Mouse (Mus musculus) frontal cortex, adult (tissue): Measurements from ENCODE around the gene Rbfox3.

Experiments
- ATAC-seq: cut with Nextera tagmentation; 2 replicates; pipeline ENCODE4 v1.9.2; 2017; ENCODE audit warnings: mild to moderate bottlenecking, moderate library complexity, mixed read lengths; ENCODE audit not compliant: low TSS enrichment

Rbfox3 gene

DNA sequence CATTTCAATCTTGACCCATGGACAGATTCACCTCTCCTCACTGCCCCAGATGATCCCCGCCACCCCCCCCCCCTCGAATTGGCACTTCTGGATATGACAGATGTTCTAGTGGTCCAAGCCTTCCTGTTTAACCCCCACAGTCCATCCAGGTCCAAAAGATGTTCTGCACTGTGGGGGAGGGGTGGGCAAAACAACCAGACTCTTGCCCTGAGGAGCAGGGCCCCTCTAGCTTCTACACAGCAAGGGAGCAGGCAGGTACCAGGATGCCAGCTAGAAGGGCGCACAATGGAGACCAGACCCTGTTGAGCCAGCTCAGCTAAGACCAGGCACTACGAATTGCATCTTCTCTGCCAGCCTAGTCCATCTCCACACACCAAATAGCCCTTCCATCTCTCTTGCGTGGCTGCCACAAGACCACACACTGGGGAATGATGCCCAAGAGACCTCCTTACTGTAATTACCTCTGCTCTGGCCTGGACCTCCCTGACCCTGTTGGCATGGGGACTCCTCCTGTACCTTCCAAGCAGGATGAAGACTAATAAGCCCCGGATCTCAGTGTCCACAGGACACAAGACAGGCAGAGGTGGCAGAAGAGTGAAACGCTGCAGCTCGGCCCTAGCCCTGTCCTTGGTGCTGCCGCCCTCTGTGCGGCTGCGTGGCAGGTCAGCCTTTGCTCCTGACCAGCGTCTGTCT, 5.1 kb downstream of the Rbfox3 start:
- ATAC-seq: no peak

DNA sequence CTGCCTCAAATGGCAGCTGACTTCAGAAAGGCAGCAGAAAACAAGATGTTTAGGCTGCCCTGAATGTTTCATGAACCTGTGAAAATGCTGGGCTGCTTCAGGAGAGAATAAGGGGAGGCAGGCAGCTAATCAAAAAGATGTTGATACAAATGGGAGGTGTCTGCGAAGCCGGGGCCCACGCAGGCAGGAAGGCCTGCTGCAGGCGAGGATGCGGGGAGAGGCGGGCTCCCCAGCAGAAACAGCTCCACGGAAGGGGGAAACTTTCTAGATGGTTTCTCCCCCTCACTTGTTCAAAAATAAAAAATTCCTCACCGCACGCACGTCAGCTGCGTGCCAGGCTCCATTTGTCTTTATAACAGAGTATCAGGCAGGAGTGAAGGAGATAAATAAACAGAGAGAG, 5.7 kb downstream of the Rbfox3 start:
- peak; percentile 53 for ATAC-seq

DNA sequence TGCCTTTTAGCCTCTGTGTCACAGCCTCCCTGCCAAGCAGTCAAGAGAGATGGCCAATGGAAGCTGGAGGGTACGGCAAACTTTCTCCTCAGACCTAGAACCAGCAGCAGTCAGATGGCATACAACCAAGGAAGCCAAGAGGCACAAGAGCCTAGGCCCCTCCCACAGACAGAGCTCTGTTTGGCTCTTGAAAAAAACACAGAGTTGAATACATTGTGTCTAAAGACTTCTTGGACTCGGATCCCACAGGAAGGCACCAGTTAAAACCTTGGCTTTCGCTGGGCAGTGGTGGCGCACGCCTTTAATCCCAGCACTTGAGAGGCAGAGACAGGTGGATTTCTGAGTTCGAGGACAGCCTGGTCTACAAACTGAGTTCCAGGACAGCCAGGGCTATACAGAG, 7.1 kb downstream of the Rbfox3 start:
- no peak for ATAC-seq

DNA sequence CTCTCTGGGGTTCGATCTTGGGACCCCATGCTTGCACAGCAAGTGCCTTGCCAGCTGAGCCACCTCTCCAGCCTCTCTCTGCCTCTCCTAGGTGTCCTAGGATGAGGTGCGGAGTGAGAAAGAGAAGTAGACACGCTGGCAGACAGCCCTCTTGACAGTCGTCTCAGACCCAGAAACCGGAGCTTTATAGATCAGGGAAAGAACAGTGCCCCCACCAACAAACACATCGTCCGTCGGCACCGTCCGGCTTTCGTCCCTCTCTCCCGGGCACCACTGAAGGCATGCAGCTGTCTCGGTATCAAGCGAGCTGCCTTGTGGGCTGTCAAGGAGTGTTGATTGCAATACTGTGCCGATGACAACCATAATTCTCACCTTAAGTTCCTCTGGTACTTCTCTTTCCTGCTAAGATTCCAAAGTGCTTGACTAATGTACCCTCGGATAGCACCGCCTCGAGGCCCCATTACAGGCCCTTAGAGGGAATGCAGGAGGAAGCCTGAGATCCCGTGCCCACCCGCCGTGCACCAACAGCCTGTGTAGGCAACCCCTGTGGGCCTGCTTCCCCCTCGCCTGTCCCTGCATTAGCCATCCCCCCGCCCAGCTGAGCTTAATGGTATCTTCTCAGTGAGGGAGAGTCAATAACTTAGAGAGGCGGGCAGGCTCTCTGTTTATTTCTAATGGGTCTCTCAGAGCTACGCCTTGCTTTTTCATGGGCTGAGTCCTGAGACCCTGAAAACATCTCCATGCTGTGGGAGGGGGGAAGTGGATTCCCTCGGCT, 11.4 kb downstream of the Rbfox3 start:
- ATAC-seq: no peak

DNA sequence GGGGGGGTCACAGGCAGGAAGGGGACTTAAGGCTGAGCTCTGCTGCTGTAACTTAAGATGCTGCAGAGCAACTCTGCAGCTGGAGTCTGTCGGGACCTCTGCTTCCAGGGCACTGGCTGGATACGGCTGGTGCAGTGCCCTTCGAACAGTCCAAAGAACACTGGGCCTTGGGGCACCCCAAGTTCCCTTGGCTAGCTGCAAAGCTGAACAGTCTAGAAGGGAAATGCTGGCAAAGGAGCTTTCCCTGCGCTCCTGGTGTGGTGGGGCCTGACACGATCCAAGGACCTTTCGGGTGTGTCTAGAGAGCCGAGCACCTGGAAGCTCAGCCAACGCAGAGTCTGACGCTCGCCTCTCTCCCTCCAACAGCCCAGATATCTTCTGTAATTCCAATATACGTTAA, 12.8 kb downstream of the Rbfox3 start:
- ATAC-seq: no peak

DNA sequence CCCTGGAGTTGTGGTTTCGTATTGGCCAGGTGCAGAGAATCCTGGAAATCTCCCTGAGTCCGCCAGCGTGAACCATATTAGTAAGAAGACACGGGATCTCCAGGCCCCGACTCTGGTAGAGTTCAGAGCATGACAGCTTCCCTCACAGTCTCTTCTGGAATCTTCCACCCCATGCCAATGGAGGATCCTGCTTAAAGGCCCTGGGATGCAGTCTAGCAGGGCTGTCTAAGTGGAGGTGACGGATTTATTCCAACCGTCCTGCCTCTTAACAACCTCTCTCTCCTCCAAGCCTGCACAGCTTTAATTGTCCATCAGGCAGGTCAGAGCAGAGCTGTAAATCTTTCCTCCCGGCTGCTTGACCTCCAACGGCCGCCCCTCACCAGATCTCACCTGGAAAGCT, 13.2 kb downstream of the Rbfox3 start:
- ATAC-seq: no peak

DNA sequence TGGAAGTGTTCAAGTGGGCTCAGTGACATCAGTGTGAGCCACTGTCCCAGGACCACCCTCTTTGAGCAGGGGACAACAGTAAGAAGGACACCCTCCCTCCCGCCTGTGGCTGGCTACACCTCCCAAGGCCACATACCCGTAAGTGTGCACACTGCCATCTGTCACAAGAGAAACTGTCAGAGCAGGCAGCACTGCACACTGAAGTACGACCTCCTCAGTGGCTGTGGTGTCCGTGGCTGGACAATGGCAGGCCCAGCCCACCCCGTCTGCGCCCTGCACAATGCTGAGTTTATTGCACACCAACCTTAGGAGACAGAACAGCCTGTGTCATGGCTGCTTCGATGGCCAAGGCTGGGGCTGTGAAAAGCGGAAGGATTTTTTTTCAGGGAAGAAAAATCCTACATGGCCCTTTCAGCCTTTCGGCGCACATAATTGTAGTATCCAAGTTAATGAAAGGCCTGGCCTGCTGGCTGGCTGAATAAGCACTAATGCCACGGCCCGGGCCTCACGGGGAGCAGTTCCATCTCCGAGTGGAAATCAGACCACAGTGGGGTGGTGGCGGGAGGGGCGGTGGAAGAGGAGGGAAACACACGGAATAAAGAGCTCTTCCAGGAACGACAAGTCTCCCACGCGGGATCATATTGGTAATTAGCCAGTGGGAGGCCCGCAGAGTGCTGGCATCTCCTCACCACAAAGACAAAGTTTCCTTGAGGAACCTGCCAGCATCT, 14.1 kb downstream of the Rbfox3 start:
- 0 out of 2 replicates have a peak, but pooled peaks have one; percentile 10 for ATAC-seq

DNA sequence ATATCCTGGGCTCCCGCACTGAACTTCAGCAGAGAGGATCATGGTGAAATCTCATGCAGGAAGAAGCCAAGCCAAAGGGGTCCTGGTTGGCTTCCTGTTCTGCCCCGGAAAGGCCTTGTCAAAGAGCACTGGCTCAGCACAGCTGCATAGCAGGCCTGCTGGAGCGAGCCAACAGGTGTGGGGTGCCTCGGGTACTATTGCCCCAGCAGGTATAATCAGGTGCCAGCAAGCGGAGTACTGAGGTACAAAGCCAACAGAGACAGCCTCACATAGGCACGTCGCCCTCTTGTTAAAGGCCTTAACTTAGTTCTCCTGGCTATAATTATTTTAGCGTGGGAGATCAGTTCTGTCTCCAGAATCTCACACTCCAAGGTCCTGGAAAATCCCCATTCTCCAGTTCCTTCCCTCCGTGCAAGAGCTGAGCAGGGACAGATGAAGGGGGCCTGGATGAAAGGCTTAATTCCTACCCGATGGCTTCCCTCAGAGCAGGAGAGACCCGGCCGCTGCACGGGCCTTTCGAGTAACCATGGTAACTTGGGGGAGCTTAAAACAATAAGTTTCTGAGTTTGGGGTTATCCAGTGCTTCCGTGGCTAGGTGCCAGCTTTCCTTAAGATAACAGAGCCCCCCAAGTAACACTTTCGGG, 15.2 kb downstream of the Rbfox3 start:
- peak; percentile 38 for ATAC-seq

DNA sequence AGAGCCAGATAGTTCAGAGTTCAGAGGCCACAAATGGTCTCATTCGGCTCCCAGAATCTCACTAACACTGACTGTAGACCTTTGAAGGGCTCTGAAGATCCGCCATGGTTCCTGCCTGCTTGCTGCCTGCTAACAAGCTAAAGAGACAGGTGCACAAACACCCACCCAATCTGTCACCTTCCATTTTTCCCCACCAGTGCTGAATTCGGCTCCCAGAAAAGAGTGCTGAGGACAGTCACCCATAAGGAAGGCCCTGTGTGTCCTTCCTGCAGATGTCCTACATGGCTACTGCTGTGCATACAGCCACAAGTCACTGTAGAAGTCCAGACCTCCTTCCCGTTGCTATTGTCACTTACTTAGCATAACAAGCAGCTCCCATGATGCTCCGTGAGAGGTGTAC, 16.6 kb downstream of the Rbfox3 start:
- ATAC-seq: peak; percentile 16; the same call in 1 of the 2 replicates

DNA sequence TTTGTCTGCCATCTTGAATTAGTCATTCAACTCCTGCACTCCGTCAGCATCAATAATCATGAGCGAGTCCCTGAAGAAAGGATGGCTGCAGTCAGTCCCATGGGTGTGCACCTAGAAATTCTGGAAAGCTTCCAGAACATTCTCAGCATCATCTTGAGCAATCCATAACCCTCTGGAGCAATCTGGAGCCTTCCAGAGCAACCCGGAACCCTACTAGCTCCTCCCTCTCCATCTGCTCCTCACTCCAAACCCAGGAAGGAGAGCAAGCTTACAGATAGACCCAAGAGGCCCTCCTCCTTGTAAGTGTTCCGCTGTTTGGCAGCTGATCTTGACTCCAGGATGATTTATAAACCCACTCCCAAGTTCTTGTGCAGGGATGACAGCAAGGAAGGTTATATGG, 17.2 kb downstream of the Rbfox3 start:
- ATAC-seq: no peak

DNA sequence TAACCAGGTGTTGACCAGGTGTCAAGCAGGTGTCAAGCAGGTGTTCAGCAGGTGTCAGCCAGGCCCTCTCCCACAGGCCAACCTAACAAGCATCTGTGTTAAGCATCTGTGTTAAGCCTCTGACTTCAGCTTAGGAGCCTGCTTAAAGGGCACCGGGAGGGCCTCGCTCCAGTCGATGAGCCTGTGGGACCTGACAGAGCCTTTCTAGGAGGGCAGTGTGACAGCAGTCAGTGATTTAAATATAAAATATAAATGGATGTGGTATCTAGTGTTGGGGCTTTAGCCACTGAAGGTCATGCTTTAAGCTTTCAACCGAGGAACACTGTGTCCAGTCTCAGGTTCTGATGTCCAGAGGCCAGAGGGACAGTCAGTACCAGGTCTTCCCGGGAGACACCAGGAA, 18.5 kb downstream of the Rbfox3 start:
- ATAC-seq: no peak

DNA sequence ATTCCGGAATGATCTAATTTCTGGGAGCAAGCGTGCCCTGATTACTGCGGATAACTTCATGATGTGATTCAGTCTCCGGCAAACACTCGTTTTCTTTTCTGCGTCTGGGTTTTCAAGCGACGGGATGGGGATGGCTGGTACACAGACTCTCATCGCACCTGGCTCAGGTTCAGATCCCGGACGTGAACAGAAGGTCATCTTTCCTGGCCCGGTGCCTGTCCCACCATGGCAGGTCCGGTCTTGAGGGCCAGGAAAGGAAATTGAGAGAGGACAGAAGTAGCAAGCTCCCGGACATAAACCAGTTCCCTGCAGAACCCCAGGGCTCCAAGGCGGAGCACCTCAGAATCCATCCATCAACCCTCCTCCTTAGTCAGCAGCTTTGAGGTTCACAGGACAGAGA, 19.9 kb downstream of the Rbfox3 start:
- no peak for ATAC-seq

DNA sequence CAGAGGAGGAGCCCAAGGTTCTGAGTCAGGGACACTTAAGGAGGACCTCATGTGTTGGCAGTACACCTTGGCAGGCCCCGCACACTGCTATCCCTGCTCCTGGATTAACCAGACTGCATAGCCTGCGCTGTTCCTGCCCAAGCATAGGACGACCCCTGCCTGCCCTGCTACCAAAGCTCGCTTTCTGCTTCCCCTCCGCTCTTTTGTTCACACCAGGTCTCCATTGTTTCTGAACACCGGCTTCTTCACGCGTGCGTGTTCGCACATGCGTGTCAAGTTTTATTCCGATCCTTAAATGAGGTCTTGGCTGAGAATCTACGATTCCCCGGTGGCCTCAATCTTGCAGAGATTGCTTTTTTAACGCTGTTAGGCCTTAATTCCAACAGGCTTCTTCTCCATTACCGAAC, 20.4 kb downstream of the Rbfox3 start:
- no peak for ATAC-seq

DNA sequence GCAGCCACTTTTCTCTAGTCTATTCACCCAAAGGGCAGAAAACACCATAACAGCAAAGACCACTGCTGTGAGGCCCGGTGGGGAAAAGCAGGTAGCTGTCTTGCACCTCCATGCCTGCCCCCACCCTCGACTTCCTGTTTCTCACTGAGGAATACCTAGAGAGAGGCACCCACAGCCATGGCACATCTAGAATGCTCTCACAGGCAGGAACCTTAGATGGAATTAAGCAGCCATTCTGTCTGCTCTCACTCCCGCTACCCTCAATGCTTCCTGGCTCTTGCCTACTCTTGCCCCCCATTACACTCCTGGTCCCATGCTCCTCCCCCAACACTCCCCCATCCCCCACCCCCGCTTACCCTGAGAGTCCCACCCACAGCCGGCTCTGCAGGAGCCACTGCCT, 20.9 kb downstream of the Rbfox3 start:
- ATAC-seq: no peak

DNA sequence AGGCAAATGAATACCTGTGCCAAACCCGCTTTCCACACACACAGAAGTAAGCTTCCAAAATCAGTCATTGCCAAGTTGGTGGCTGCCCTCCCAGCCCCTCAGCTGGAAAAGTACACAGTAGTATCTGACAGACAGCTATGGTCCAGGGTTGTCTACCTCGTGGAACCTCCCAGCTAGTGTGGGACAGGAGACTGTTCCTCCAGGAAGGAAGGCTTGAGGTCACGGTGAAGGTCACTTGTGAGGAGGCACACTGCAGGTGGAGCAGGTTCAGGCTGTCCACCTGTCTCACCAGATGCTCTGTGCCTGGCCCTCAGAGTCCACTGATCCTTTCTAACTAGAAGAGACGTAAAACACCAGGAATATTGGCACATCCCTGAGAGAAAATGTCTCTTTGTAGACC, 21.9 kb downstream of the Rbfox3 start:
- no peak for ATAC-seq

DNA sequence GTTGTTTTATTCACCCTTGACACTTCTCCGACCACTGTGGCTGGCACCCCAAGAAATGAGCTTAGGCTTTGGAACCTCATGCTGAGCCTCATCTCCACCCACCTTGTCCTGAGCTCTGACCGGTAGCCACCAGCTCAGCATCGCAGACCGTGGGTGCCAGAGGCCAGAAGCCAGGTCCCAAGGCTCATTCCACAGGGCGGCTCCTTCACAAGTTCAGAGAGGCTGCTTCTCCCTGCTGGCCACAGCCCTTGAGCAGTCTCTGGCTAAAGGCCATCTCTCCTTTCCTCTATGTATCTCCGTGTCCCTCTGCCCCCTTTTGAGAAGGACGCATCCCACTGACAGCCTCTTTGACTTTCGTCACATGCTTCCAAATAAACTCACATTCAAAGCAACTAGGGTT, 23.0 kb downstream of the Rbfox3 start:
- ATAC-seq: no peak

DNA sequence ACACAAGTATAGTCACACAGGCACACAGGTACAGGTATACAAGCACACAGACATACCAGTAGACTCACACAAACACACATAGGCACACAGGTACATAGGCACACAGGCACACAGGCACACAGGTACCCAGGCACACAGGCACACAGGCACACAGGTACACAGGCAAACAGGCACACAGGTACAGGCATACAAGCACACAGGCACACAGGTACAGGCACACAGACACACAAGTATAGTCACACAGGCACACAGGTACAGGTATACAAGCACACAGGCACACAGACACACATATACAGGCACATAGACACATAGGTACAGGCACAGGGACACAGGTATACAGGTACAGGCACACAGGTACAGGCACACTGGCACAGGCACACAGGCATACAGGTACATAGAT, 24.2 kb downstream of the Rbfox3 start:
- ATAC-seq: no peak

DNA sequence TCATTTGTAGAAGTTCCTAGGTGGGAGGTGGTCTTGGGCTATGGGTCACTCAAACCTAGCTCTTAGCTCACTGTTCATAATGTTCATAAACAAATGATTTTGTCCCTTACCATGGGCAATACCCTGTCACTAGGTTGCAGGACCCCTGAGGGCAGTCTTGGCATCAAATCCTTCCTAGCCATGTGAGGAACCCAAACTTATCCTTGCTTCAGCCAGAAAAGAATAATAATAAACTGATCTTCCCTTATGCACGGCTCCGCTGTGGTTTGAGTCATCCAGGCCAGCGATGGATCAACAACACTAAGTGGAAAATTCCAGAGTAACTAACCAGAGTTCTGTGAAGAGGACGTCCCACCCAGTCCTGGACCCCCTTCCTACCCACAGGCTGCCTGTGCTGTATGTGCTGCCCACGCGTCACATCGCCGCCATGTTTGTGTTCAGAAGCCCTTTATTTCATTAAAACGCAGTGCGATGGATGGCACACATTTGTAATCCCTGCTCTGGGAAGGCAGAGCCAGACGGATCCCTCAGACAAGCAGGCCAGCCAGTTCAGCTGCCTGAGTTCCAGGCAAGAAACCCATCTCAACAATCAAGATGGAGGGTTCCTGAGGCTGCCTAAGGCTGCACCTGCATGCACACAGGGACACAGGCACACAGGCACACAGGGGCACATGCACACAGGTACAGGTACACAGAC, 25.0 kb downstream of the Rbfox3 start:
- peak; percentile 15; the same call in 1 of the 2 replicates for ATAC-seq

DNA sequence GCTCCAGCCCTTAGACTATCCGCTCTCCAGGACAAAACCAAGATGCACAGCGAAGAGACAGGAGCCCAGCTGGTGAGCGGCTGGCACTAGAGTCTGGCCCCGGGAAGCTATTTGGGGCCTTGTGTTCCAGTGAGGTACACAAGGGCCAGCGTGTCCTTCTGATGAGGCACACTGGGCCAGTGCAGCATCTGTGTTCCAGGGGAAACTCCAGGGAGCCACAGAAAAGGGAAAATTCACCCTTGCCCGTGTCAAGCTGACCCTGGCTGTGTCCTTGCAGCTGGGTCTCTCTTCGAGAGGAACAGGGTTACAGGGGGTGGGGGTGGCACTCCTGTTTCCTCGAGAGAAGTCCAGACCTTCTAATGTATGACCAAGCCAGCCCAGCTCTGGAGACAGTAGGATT, 25.8 kb downstream of the Rbfox3 start:
- ATAC-seq: no peak

DNA sequence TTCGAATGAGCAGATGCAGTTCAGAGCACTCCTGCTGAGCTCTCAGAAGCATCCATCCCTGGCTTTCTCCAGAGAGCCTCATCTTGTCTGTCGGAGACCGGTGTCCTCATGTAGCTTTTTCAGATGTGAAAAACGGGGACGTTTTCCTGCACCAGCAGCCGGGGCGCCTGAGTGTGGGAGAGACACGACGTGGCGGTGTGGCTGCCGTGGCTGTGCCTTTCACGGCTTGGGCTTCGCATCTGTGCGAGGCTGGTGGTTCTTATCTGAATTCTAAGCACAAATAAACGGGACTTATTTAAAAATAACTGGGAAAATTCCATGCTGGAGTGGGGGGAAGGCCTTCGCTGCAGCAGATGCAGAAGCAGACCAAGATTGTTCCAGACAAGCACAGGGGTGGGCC, 26.3 kb downstream of the Rbfox3 start:
- ATAC-seq: peak; percentile 39

DNA sequence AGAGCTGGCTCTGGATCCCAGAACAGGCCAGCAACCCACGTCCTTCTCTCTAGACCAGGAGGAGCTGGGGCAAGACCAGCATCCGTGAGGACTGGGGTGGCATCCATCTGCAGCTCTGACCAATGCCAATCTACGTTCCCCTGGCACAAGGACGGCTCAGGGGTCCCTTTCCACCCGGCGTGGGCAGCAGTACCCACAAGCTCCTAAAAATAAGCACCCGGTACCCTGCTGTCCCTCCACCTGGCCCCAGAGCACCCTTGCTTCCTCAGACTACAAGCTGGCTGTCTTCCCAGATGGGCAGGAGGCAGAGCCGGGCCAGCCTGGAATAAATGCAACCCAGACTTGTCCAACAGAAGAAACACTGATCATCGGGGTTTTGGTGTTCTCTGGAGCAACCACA, 28.3 kb downstream of the Rbfox3 start:
- no peak for ATAC-seq
